Mouse (Mus musculus) MEL (cell line): ENCODE data around the gene Pi16.

Source experiments
- CTCF ChIP-seq, 3 experiments: IDR thresholded peaks in 2 of 3; conservative IDR thresholded peaks in 1 of 3; 2 replicates each; pipeline ENCODE4 v1.5.1; 2011 to 2012; ENCODE audit warnings: low read length in 3 of 3, low read depth in 2 of 3, mild to moderate bottlenecking in 2 of 3, improper control_type of control experiment in 1 of 3, inconsistent platforms in 1 of 3, mixed read lengths in 1 of 3, moderate library complexity in 1 of 3; ENCODE audit not compliant: control insufficient read depth in 1 of 3, insufficient read depth in 1 of 3, poor library complexity in 1 of 3, severe bottlenecking in 1 of 3
- E2F4 ChIP-seq: IDR thresholded peaks from 2 replicates; pipeline ENCODE4 v1.6.1; 2011; ENCODE audit warnings: low read depth, low read length, improper control_type of control experiment, borderline replicate concordance
- EP300 ChIP-seq, 2 experiments: IDR thresholded peaks; 2 replicates each; pipeline ENCODE4 v1.6.1; 2011; ENCODE audit warnings: improper control_type of control experiment in 2 of 2, low read length in 2 of 2, low read depth in 1 of 2, mild to moderate bottlenecking in 1 of 2
- GABPA ChIP-seq: IDR thresholded peaks from 2 replicates; pipeline ENCODE4 v1.6.1; 2012; ENCODE audit warnings: low read depth, mild to moderate bottlenecking, inconsistent platforms, low read length, improper control_type of control experiment, moderate library complexity
- POLR2A ChIP-seq, 2 experiments: IDR thresholded peaks; 2 replicates each; pipeline ENCODE4 v1.6.1; 2011 to 2012; ENCODE audit warnings: low read length in 2 of 2, mild to moderate bottlenecking in 2 of 2, control low read depth in 1 of 2, improper control_type of control experiment in 1 of 2, low read depth in 1 of 2, moderate library complexity in 1 of 2; ENCODE audit not compliant: control insufficient read depth in 1 of 2, insufficient read depth in 1 of 2, poor library complexity in 1 of 2
- ZKSCAN1 ChIP-seq: IDR thresholded peaks from 2 replicates; pipeline ENCODE4 v1.6.1; 2012; ENCODE audit warnings: low read depth, mild to moderate bottlenecking, inconsistent platforms, low read length, improper control_type of control experiment, moderate library complexity
- ZNF384 ChIP-seq: IDR thresholded peaks from 2 replicates; pipeline ENCODE4 v1.6.1; 2012; ENCODE audit warnings: low read depth, mild to moderate bottlenecking, inconsistent platforms, low read length, improper control_type of control experiment

GRCm38 (mm10) chr17:29282216-29282952 is 35.1 kb upstream of the Pi16 start:
- no peak for TF ChIP-seq ZKSCAN1
- TF ChIP-seq GABPA: no peak
- TF ChIP-seq EP300 (IDR thresholded peaks at IDR 0.05; ENCODE audit: low read depth in 1 of 2, low read length in 2 of 2): no peak
- no peak for TF ChIP-seq POLR2A (IDR thresholded peaks at IDR 0.05; ENCODE audit: control insufficient read depth in 1 of 2, insufficient read depth in 1 of 2, low read depth in 1 of 2, low read length in 2 of 2, poor library complexity in 1 of 2)
- no peak for TF ChIP-seq ZNF384
- TF ChIP-seq E2F4: no peak
- TF ChIP-seq CTCF (IDR thresholded peaks at IDR 0.05 in 2 of 3, conservative IDR thresholded peaks at IDR 0.05 in 1 of 3; ENCODE audit: control insufficient read depth in 1 of 3, insufficient read depth in 1 of 3, low read depth in 2 of 3, low read length in 3 of 3, poor library complexity in 1 of 3, severe bottlenecking in 1 of 3): no peak
